Mouse (Mus musculus) liver, adult 2 months (tissue): Measurements from ENCODE around the gene Pgr.

Experiments
- CTCF ChIP-seq: fragments of 200-500 bp; IDR thresholded peaks from 2 replicates; pipeline ENCODE4 v1.5.1; 2011; ENCODE audit warnings: low read depth, low read length, control low read depth
- POLR2A ChIP-seq: fragments of 200-500 bp; IDR thresholded peaks from 2 replicates; pipeline ENCODE4 v1.6.1; 2011; ENCODE audit warnings: low read length, control low read depth; ENCODE audit not compliant: insufficient read depth; ENCODE audit errors: extremely low read depth

DNA sequence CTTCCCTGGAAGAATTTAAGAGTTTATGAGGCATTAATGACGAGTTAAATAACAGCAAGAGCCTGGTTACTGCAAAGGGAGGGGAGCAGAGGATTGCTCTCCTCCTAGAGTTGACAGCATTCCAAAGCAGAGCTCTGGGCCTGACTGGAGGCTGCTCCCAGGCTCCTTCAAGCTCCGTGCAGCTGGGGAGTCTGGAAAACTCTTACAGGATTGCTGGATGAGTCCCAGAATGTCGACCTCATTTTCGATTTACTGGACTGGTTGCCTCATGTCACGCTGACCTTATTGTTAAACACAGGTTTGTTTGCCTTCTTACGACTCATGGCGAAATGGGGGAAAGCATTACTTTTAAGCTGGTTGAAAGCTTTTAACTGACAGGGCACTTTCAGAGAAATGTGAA, 70.6 kb downstream of the Pgr start:
- TF ChIP-seq POLR2A = no peak
- TF ChIP-seq CTCF = no peak
